Mouse (Mus musculus) small intestine, adult 2 months (tissue): ENCODE results near the gene Il5.

ENCODE experiments used
- CTCF ChIP-seq: fragments of 200-500 bp; IDR thresholded peaks from 2 replicates; pipeline ENCODE4 v1.5.1; 2012; ENCODE audit warnings: low read depth, mild to moderate bottlenecking, control low read depth, inconsistent platforms, low read length, moderate library complexity, mixed read lengths; ENCODE audit not compliant: insufficient replicate concordance, insufficient read length; ENCODE audit errors: extremely low read depth
- POLR2A ChIP-seq: fragments of 200-500 bp; IDR thresholded peaks from 2 replicates; pipeline ENCODE4 v1.6.1; 2012; ENCODE audit warnings: low read depth, mild to moderate bottlenecking, control low read depth, inconsistent platforms, low read length, moderate library complexity

DNA sequence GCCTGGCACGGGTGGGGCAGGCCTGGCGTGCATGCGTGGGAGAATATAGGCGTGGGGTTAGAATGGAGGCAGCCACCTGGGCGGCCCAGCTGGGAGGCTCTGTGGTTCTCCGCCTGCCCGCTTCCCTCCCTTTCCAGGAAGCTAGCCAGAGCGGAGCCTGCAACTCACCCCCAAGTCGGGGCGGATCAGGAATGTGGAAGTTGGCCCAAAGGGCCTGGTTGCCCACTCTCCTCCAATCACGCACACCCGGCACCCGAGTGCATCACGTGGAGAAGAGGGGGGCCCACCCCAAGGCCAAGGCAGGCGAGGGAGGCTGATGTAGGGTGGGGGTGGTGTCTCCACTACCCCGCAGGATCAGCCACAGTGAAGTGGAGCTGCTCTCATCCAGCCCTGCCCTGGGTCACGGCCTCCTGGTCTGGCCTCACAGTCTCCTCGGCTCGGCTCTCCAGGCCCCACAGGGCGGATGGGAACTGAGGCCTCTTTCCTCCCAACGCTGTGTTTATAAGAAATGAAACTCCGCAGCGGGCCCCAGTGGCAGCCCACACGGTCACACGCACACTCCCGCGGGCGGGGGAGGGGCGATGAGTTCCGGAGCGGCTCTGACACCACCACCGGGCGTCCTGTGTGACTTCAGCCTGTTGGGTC is 43.0 kb downstream of the Il5 start:
- TF ChIP-seq CTCF, result peak; percentile 37; the same call in 1 of the 2 replicates
- peak; percentile 78 for TF ChIP-seq POLR2A
